Mouse (Mus musculus) liver, embryonic 13.5 days (tissue): ENCODE data around the gene Cyp2a5. TPM values are rescaled to one million over a fixed set of nuclear protein-coding genes. Genes with fewer than 3 reads are reported as not detected.

Source experiments
- polyA plus RNA-seq: library from polyadenylated mRNA; unstranded; fragments of >200 nt; fragmentation: Nextera tagmentation; extraction: Ambion mirVana; gene quantifications from 2 replicates; pipeline ENCODE4 v1.2.1, GENCODE M21; 2015

The Cyp2a5 gene
- polyA plus RNA-seq, 1 experiment from 2014 or later, result 0.13 TPM

Other genes starting within 250 kb of the Cyp2a5 start
- not detected in 2 replicates for gene Vmn1r185, start 216.8 kb upstream of the Cyp2a5 start, polyA plus RNA-seq
- gene Cyp2b23, start 148.9 kb upstream of the Cyp2a5 start, polyA plus RNA-seq, result not detected in 2 replicates
- gene Cyp2b19, start 78.2 kb upstream of the Cyp2a5 start, polyA plus RNA-seq, result not detected in 2 replicates
- not detected in 2 replicates for gene Cyp2g1, start 26.4 kb upstream of the Cyp2a5 start, polyA plus RNA-seq
- 0.06 and 0.09 TPM in 2 replicates for gene Cyp2a22, start 104.1 kb downstream of the Cyp2a5 start, polyA plus RNA-seq
- 0.53 and 0.66 TPM in 2 replicates for gene Cyp2a12, start 193.8 kb downstream of the Cyp2a5 start, polyA plus RNA-seq